Mouse (Mus musculus) heart, adult 2 months (tissue): ENCODE measurements around the gene Ak6. TPM values are rescaled to one million over a fixed set of nuclear protein-coding genes. Genes with fewer than 3 reads are reported as not detected.
A peak's percentile ranks its signal among the peaks of the same experiment; 100 is the strongest.

ENCODE experiments used
- DNase-seq, 2 experiments: peaks; one replicate each; pipeline ENCODE4 v3.0.0; 2021
- H3K27ac ChIP-seq: fragments of 200-600 bp; 2 replicates; pipeline ENCODE4 v1.8.1; 2022
- H3K27me3 ChIP-seq: fragments of 200-500 bp; 2 replicates; pipeline ENCODE4 v1.6.1; 2012; ENCODE audit warnings: mild to moderate bottlenecking, low read length, inconsistent platforms, mixed read lengths; ENCODE audit not compliant: control insufficient read depth, insufficient read depth
- H3K36me3 ChIP-seq: fragments of 200-500 bp; 2 replicates; pipeline ENCODE4 v1.6.1; 2012; ENCODE audit warnings: low read length, inconsistent platforms; ENCODE audit not compliant: control insufficient read depth, insufficient read depth
- H3K4me1 ChIP-seq: fragments of 200-500 bp; 2 replicates; pipeline ENCODE4 v1.6.1; 2011; ENCODE audit warnings: low read length; ENCODE audit not compliant: control insufficient read depth, insufficient read depth
- H3K4me3 ChIP-seq: fragments of 200-600 bp; 2 replicates; pipeline ENCODE4 v1.8.1; 2022
- H3K79me2 ChIP-seq: fragments of 200-500 bp; replicated peaks from 2 replicates; pipeline ENCODE4 v1.6.1; 2012; ENCODE audit warnings: mild to moderate bottlenecking, inconsistent platforms, low read length, moderate library complexity, mixed read lengths; ENCODE audit not compliant: control insufficient read depth, insufficient read depth
- H3K9ac ChIP-seq: fragments of 200-500 bp; 2 replicates; pipeline ENCODE4 v1.6.1; 2012; ENCODE audit warnings: low read depth, mild to moderate bottlenecking, control low read depth, inconsistent platforms, low read length, mixed read lengths
- CTCF ChIP-seq: fragments of 200-600 bp; IDR thresholded peaks from 2 replicates; pipeline ENCODE4 v1.8.1; 2022; ENCODE audit warnings: antibody characterized with exemption, mild to moderate bottlenecking, moderate library complexity
- EP300 ChIP-seq: fragments of 200-500 bp; IDR thresholded peaks from 2 replicates; pipeline ENCODE4 v1.6.1; 2011; ENCODE audit warnings: low read depth, low read length, control low read depth; ENCODE audit not compliant: insufficient read depth
- POLR2A ChIP-seq: fragments of 200-500 bp; IDR thresholded peaks from 2 replicates; pipeline ENCODE4 v1.6.1; 2011; ENCODE audit warnings: mild to moderate bottlenecking, low read depth, low read length, control low read depth; ENCODE audit not compliant: insufficient read depth
- WGBS: fragments of 180-500 bp; shearing (Covaris S2); methylation state at CpG from one replicate; pipeline ENCODE4 v1.1.7; 2018; 5-methylcytosine and 5-hydroxymethylcytosine counted together
- intact Hi-C: fragments of 180-260 bp; cut with DNase I; formaldehyde crosslinking; loops from one replicate; pipeline ENCODE4 v1.15.1; 2025
- polyA plus RNA-seq: library from polyadenylated mRNA; depleted of rRNA; stranded (reverse); fragments of >200 nt; gene quantifications from 2 replicates; pipeline ENCODE4 v1.2.3, GENCODE M21; 2012; rRNA removed
- total RNA-seq, 2 experiments: library from RNA; stranded (reverse); gene quantifications; 2 replicates each; pipeline ENCODE4 v1.2.3; 2021

The Ak6 gene
- total and polyA plus RNA-seq, 3 experiments: 49.9 to 65.7 (median 55.1) TPM

DNA sequence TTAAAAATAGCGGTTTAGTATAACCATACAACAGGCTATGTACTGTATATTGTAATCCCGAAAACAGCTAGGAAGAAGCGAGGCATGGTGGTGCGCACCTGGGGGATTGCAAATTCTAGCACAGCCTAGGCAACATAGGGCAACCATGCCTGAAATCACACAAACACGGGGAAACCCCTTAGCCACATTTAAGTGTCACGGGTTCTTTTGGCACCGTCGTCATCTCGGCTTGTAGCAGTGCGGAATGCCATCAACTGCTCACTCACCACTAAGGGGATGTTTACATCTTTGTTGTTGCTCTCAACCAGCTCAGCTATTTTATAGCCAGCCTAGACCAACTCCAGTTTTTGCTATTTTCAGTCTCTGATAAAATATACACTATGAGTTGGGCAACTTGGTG, 48.1 kb downstream of the Ak6 start:
- H3K4me3 ChIP-seq: no peak overlapping the region
- H3K79me2 ChIP-seq: no peaks in the 10 kb centered on the region
- no peak overlapping the region for H3K27ac ChIP-seq
- DNase-seq: no peak
- no peaks in the 10 kb centered on the region for H3K27me3 ChIP-seq
- intact Hi-C loops: no loop called here
- H3K36me3 ChIP-seq: no peaks in the 10 kb centered on the region
- TF ChIP-seq CTCF: no peak
- TF ChIP-seq POLR2A: no peak
- no peak for TF ChIP-seq EP300
- WGBS: 90% methylated on average over 10 of the region's 10 CpGs
- H3K4me1 ChIP-seq: no peaks in the 10 kb centered on the region
- H3K9ac ChIP-seq: no peak overlapping the region

DNA sequence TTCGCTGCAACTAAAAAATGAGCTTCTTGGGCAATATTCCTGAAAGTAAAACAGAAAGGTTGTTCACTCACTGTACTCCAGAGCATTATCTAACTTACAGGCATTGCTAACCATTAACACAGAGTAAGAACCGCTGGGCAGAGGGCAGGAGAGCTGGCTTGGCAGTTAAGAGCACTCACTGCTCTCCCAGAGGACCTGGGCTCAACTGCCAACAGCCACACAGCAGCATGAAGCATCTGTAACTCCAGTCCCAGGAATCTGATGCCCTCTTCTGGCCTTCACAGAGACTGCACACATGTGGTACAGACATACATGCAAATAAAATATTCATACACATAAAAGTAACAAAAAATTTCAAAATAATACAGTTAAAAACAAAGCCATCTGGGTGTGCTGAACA, 52.7 kb downstream of the Ak6 start:
- H3K4me1 ChIP-seq: no peaks in the 10 kb centered on the region
- H3K36me3 ChIP-seq: no peaks in the 10 kb centered on the region
- H3K9ac ChIP-seq: no peak overlapping the region
- 0 out of 2 replicates have a peak, but pooled peaks have one; percentile 17 for TF ChIP-seq CTCF
- TF ChIP-seq POLR2A: no peak
- 88% methylated on average over 2 of the region's 2 CpGs for WGBS
- no peak for DNase-seq
- intact Hi-C loops: no loop called here
- H3K27ac ChIP-seq: no peak overlapping the region
- no peak overlapping the region for H3K4me3 ChIP-seq
- H3K79me2 ChIP-seq: no peaks in the 10 kb centered on the region
- H3K27me3 ChIP-seq: no peaks in the 10 kb centered on the region

- no peak overlapping the region for H3K9ac ChIP-seq
- no peak for DNase-seq
- peaks cover 2% of the 10 kb centered on the region; the same call in 1 of the 2 replicates for H3K36me3 ChIP-seq
- intact Hi-C loops: no loop called here
- H3K27me3 ChIP-seq: no peaks in the 10 kb centered on the region
- no peak overlapping the region for H3K27ac ChIP-seq
- WGBS: 94% methylated on average over 7 of the region's 7 CpGs
- no peaks in the 10 kb centered on the region for H3K79me2 ChIP-seq
- no peak overlapping the region for H3K4me3 ChIP-seq
- no peaks in the 10 kb centered on the region for H3K4me1 ChIP-seq
- TF ChIP-seq POLR2A: no peak
- TF ChIP-seq EP300: no peak
- TF ChIP-seq CTCF: no peak
Measured at GRCm38 (mm10) chr13:100706206-100706605, 55.4 kb downstream of the Ak6 start.

GRCm38 (mm10) chr13:100715467-100715866, 64.7 kb downstream of the Ak6 start:
- WGBS: 84% methylated on average over 6 of the region's 6 CpGs
- TF ChIP-seq CTCF (no peak), POLR2A (no peak), EP300 (no peak)
- H3K27me3 ChIP-seq: no peaks in the 10 kb centered on the region
- intact Hi-C loops: no loop called here
- no peak overlapping the region for H3K4me3 ChIP-seq
- peaks cover 7% of the 10 kb centered on the region for H3K36me3 ChIP-seq
- H3K4me1 ChIP-seq: peaks cover 2% of the 10 kb centered on the region; the same call in 1 of the 2 replicates
- H3K79me2 ChIP-seq: no peaks in the 10 kb centered on the region
- DNase-seq: no peak
- H3K9ac ChIP-seq: no peak overlapping the region
- no peak overlapping the region for H3K27ac ChIP-seq

Other genes with a start within 250 kb of the Ak6 start
- under 1 TPM; 0.05 to 0.09 TPM for gene Naip1, start 198.1 kb upstream of the Ak6 start, total RNA-seq
- not detected in 2 replicates for gene Naip1, start 198.1 kb upstream of the Ak6 start, polyA plus RNA-seq
- gene Gtf2h2, start 158.4 kb upstream of the Ak6 start, total RNA-seq: 10 to 100 TPM; 21.4 to 24.3 TPM
- gene Gtf2h2, start 158.4 kb upstream of the Ak6 start, polyA plus RNA-seq: 15.5 and 24.3 TPM in 2 replicates
- under 1 TPM; 0.43 to 0.76 TPM for gene Ocln, start 98.3 kb upstream of the Ak6 start, total RNA-seq
- 0.37 and 0.82 TPM in 2 replicates for gene Ocln, start 98.3 kb upstream of the Ak6 start, polyA plus RNA-seq
- gene Marveld2, start 34.0 kb upstream of the Ak6 start, total RNA-seq: under 1 TPM; 0.27 to 0.34 TPM
- gene Marveld2, start 34.0 kb upstream of the Ak6 start, polyA plus RNA-seq: 0.50 and 0.66 TPM in 2 replicates
- 10 to 100 TPM; 15.0 TPM for gene Rad17, start 72 bp downstream of the Ak6 start, total RNA-seq
- 5.6 and 9.5 TPM in 2 replicates for gene Rad17, start 72 bp downstream of the Ak6 start, polyA plus RNA-seq
- gene Taf9, start 600 bp downstream of the Ak6 start, total RNA-seq: 1 to 10 TPM; 9.8 TPM
- 2.2 and 3.4 TPM in 2 replicates for gene Taf9, start 600 bp downstream of the Ak6 start, polyA plus RNA-seq
- under 1 TPM; 0.32 to 0.39 TPM for gene Ccdc125, start 18.7 kb downstream of the Ak6 start, total RNA-seq
- gene Ccdc125, start 18.7 kb downstream of the Ak6 start, polyA plus RNA-seq: 0.59 and 0.70 TPM in 2 replicates
- gene Cdk7, start 80.0 kb downstream of the Ak6 start, total RNA-seq: 10 to 100 TPM; 21.7 to 24.0 TPM
- gene Cdk7, start 80.0 kb downstream of the Ak6 start, polyA plus RNA-seq: 11.2 and 18.2 TPM in 2 replicates
- gene Mrps36, start 93.7 kb downstream of the Ak6 start, total RNA-seq: 100 to 1,000 TPM; 185 to 206 TPM
- 161 and 254 TPM in 2 replicates for gene Mrps36, start 93.7 kb downstream of the Ak6 start, polyA plus RNA-seq
- gene Cenph, start 124.9 kb downstream of the Ak6 start, total RNA-seq: under 1 TPM in 1 of 2 experiments, not detected in 1; 0.23 TPM
- 0.08 TPM in 1 of 2 replicates, not detected in the other for gene Cenph, start 124.9 kb downstream of the Ak6 start, polyA plus RNA-seq
- under 1 TPM; 0.21 to 0.41 TPM for gene Ccnb1, start 135.6 kb downstream of the Ak6 start, total RNA-seq
- 0.35 and 0.59 TPM in 2 replicates for gene Ccnb1, start 135.6 kb downstream of the Ak6 start, polyA plus RNA-seq
- gene Slc30a5, start 182.4 kb downstream of the Ak6 start, total RNA-seq: 10 to 100 TPM; 21.0 to 21.2 TPM
- 13.4 and 25.0 TPM in 2 replicates for gene Slc30a5, start 182.4 kb downstream of the Ak6 start, polyA plus RNA-seq